Comparison of ENCODE assay signal across 9 mouse cellular contexts in the genomic region with DNA sequence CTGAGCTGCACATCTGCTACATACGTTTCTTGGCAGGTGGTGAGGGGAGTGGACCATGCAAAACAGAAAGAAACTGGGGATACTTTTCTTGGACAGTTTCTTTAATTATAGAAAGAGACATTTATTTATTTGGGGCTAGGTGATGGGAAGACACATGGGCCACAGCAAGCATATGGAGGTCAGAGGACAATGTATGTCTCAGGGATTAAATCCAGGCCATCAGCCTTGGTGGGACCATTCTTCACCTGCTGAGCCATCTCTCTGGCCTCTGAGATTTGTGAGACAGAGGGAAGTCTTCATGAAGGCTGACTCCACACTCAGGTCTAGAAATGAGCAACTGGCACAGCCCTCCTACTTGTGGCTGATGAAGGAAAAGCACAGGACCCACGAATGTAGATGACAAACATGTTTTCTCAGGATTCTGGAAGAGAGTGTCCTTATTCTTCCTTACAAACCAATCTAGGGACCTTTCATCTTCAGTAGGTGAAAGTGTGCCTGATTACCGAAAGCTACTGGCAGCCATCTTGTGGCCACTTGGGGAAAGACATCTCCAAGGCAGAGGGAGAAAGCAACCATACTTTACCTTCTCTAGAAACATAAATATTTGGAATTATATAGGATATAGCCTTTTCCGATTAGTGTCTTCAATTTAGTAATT. TPM values are rescaled to one million over a fixed set of nuclear protein-coding genes. Genes with fewer than 3 reads are reported as not detected.
DNase-seq lines count a peak whose midpoint lies in the region; TF ChIP-seq lines count a peak whose summit lies in the region.
"Had no signal": no experiment of that assay in that cellular context is flagged by ENCODE, and none has a peak within 500 bp of the region (broad histone marks: within the 10 kb centered on the region; RNA-seq: fewer than 3 reads in every experiment).

No protein-coding gene starts in this region.

- H3K79me2 ChIP-seq in heart, adult 2 months (replicated peaks; ENCODE audit: control insufficient read depth, insufficient read depth, low read length), result no peaks in the 10 kb centered on the region
- no peaks in the 10 kb centered on the region for H3K79me2 ChIP-seq in macrophage (ENCODE audit: inconsistent target)

- no peak overlapping the region for H3K9ac ChIP-seq in heart, adult 2 months (ENCODE audit: low read depth, low read length)
- H3K9ac ChIP-seq: limb, embryonic 15.5 days had no signal

- no peaks in the 10 kb centered on the region for H3K27me3 ChIP-seq in heart, adult 2 months (ENCODE audit: control insufficient read depth, insufficient read depth, low read length)
- H3K27me3 ChIP-seq in heart, embryonic 10.5 days (ENCODE audit: insufficient read depth, poor library complexity, severe bottlenecking), result no peaks in the 10 kb centered on the region; the same call in 1 of the 2 replicates
- H3K27me3 ChIP-seq in embryonic facial prominence, embryonic 10.5 days (replicated peaks; ENCODE audit: low read depth, poor library complexity, severe bottlenecking), result no peaks in the 10 kb centered on the region
- H3K27me3 ChIP-seq: limb, embryonic 15.5 days had no signal

- H3K27ac ChIP-seq in heart, adult 2 months, result no peak overlapping the region
- no peak overlapping the region for H3K27ac ChIP-seq in heart, embryonic 10.5 days
- H3K27ac ChIP-seq in embryonic facial prominence, embryonic 10.5 days (replicated peaks), result no peak overlapping the region
- peak overlapping the region; percentile 73 for H3K27ac ChIP-seq in macrophage
- H3K27ac ChIP-seq: limb, embryonic 15.5 days had no signal

- DNase-seq in heart, adult 2 months, result peak; percentile 44 to 45
- no peak for DNase-seq in heart, embryonic 10.5 days (ENCODE audit: low spot score)
- peak; percentile 67 to 69 for DNase-seq in B cell, adult 2 months
- DNase-seq in adrenal gland, adult (ENCODE audit: inconsistent age in 2 of 2, low spot score in 1 of 2), result peak; percentile 21 to 80
- peak; percentile 38 for DNase-seq in embryonic facial prominence, embryonic 10.5 days (ENCODE audit: low spot score)
- peak; percentile 26 to 62 for DNase-seq in layer of hippocampus, adult 18-20 months (ENCODE audit: low spot score in 2 of 2)
- DNase-seq in spleen, postnatal 10 days (ENCODE audit: low spot score in 2 of 2), result peak; percentile 13 to 70

- no peak for TF ChIP-seq POLR2A in heart, adult 2 months (IDR thresholded peaks at IDR 0.05; ENCODE audit: insufficient read depth, low read depth, low read length)

- H3K36me3 ChIP-seq in heart, adult 2 months (ENCODE audit: control insufficient read depth, insufficient read depth, low read length), result no peaks in the 10 kb centered on the region
- no peaks in the 10 kb centered on the region for H3K36me3 ChIP-seq in heart, embryonic 10.5 days
- H3K36me3 ChIP-seq in embryonic facial prominence, embryonic 10.5 days (replicated peaks), result no peaks in the 10 kb centered on the region
- H3K36me3 ChIP-seq in macrophage (ENCODE audit: inconsistent target), result no peaks in the 10 kb centered on the region
- H3K36me3 ChIP-seq: limb, embryonic 15.5 days had no signal

- no peaks in the 10 kb centered on the region for H3K4me1 ChIP-seq in heart, adult 2 months (ENCODE audit: control insufficient read depth, insufficient read depth, low read length)
- H3K4me1 ChIP-seq in heart, embryonic 10.5 days, result no peaks in the 10 kb centered on the region
- H3K4me1 ChIP-seq in embryonic facial prominence, embryonic 10.5 days, result no peaks in the 10 kb centered on the region
- H3K4me1 ChIP-seq: limb, embryonic 15.5 days had no signal

- WGBS in heart, adult 2 months, result 21% methylated on average over 4 of the region's 4 CpGs
- 25% methylated on average over 4 of the region's 4 CpGs for WGBS in heart, embryonic 10.5 days
- WGBS in embryonic facial prominence, embryonic 10.5 days, result 33% methylated on average over 4 of the region's 4 CpGs
- WGBS in macrophage (ENCODE audit: missing documents), result 19% methylated on average over 4 of the region's 4 CpGs

- 0 out of 2 replicates have a peak, but pooled peaks have one; percentile 18 for TF ChIP-seq EP300 in heart, adult 2 months (IDR thresholded peaks at IDR 0.05; ENCODE audit: insufficient read depth, low read depth, low read length)

- no peak overlapping the region for H3K4me3 ChIP-seq in heart, adult 2 months
- no peak overlapping the region for H3K4me3 ChIP-seq in heart, embryonic 10.5 days
- H3K4me3 ChIP-seq in embryonic facial prominence, embryonic 10.5 days, result no peak overlapping the region
- H3K4me3 ChIP-seq in macrophage (ENCODE audit: inconsistent target), result no peak overlapping the region
- H3K4me3 ChIP-seq: limb, embryonic 15.5 days had no signal

- intact Hi-C loops in heart, adult 2 months (cut with DNase I), result loop anchor here (1.0 to 10.0 kb wide), 3 partner anchors 92 to 295 kb away; no protein-coding TSS in a partner anchor

- peak; percentile 82 for TF ChIP-seq CTCF in heart, adult 2 months (IDR thresholded peaks at IDR 0.05)

- no peaks in the 10 kb centered on the region for H3K9me3 ChIP-seq in heart, embryonic 10.5 days
- no peaks in the 10 kb centered on the region for H3K9me3 ChIP-seq in embryonic facial prominence, embryonic 10.5 days
- H3K9me3 ChIP-seq: limb, embryonic 15.5 days had no signal

RNA-seq across cellular contexts. Expression of gene Nnmt, which starts 45.3 kb away (rescaled TPM):
- total RNA-seq in heart, adult 2 months (2021), result 1 to 10 TPM; 4.1 to 4.3 TPM
- polyA plus RNA-seq in heart, adult 2 months (2012; rRNA removed), result 3.3 and 3.4 TPM in 2 replicates
- polyA plus RNA-seq in heart, embryonic 10.5 days (2016; fragmentation: Nextera tagmentation; extraction: Ambion mirVana), result 2.1 and 2.5 TPM in 2 replicates
- 0.59 and 0.61 TPM in 2 replicates for polyA plus RNA-seq in embryonic facial prominence, embryonic 10.5 days (2016; fragmentation: Nextera tagmentation; extraction: Ambion mirVana)
- 1 to 10 TPM; 2.3 to 2.7 TPM for total RNA-seq in layer of hippocampus, adult 18-20 months (2021)
- 1 to 10 TPM in 1 of 26 experiments, not detected in 25; 1.4 TPM for total RNA-seq in macrophage (2018; cell fraction: chromatin; rRNA removed)
- total RNA-seq in macrophage (2018; cell fraction: cytosol; rRNA removed), result not detected
- 1 to 10 TPM in 1 of 26 experiments, not detected in 25; 1.2 TPM for total RNA-seq in macrophage (2018; cell fraction: nucleus; rRNA removed)
- polyA plus RNA-seq in macrophage (2018), result not detected in 3 replicates
